Mouse (Mus musculus) right cerebral cortex, postnatal 25 days (tissue): Measurements from ENCODE around the gene Ngly1.
"Not testable (repeated sequence)": the region's sequence is repeated elsewhere in the genome, so short reads cannot be mapped to it uniquely, and the experiment has no call there.

ENCODE experiments used
- DNase-seq: peaks from one replicate; pipeline ENCODE4 v3.0.0; 2022

Gene Ngly1

GRCm38 (mm10) chr14:16261869-16262268, 12.8 kb downstream of the Ngly1 start:
- DNase-seq: no peak

GRCm38 (mm10) chr14:16267028-16267427, 17.9 kb downstream of the Ngly1 start:
- DNase-seq: no peak

GRCm38 (mm10) chr14:16269776-16270175, 20.7 kb downstream of the Ngly1 start:
- no peak for DNase-seq

GRCm38 (mm10) chr14:16273677-16274076, 24.6 kb downstream of the Ngly1 start:
- DNase-seq: no peak

GRCm38 (mm10) chr14:16279196-16279595, 30.1 kb downstream of the Ngly1 start:
- DNase-seq: no peak

GRCm38 (mm10) chr14:16283966-16284365, 34.9 kb downstream of the Ngly1 start:
- DNase-seq: no peak

- no peak for DNase-seq
Measured at GRCm38 (mm10) chr14:16292371-16292770, 43.3 kb downstream of the Ngly1 start.

GRCm38 (mm10) chr14:16293015-16293414, 43.9 kb downstream of the Ngly1 start:
- no peak for DNase-seq

- DNase-seq: no peak
Measured at GRCm38 (mm10) chr14:16293921-16294320, 44.8 kb downstream of the Ngly1 start.

- DNase-seq: peak; percentile 11
Measured at GRCm38 (mm10) chr14:16296816-16297468, 47.9 kb downstream of the Ngly1 start.

- no peak for DNase-seq
Measured at GRCm38 (mm10) chr14:16301735-16302134, 52.7 kb downstream of the Ngly1 start.

GRCm38 (mm10) chr14:16302688-16303087, 53.6 kb downstream of the Ngly1 start:
- no peak for DNase-seq

- no peak for DNase-seq
Measured at GRCm38 (mm10) chr14:16310791-16311190, 61.7 kb downstream of the Ngly1 start.

- no peak for DNase-seq
Measured at GRCm38 (mm10) chr14:16312599-16312998, 63.5 kb downstream of the Ngly1 start.

- DNase-seq: not testable (repeated sequence)
Measured at GRCm38 (mm10) chr14:16313073-16313472, 64.0 kb downstream of the Ngly1 start.

- no peak for DNase-seq
Measured at GRCm38 (mm10) chr14:16313936-16314521, 64.9 kb downstream of the Ngly1 start.

GRCm38 (mm10) chr14:16314842-16315241, 65.8 kb downstream of the Ngly1 start:
- DNase-seq: no peak

GRCm38 (mm10) chr14:16316715-16317114, 67.6 kb downstream of the Ngly1 start:
- DNase-seq: no peak

- DNase-seq: no peak
Measured at GRCm38 (mm10) chr14:16319818-16320217, 70.7 kb downstream of the Ngly1 start.

- no peak for DNase-seq
Measured at GRCm38 (mm10) chr14:16324394-16324793, 75.3 kb downstream of the Ngly1 start.

GRCm38 (mm10) chr14:16325208-16325607, 76.1 kb downstream of the Ngly1 start:
- DNase-seq: no peak

GRCm38 (mm10) chr14:16328531-16328930, 79.5 kb downstream of the Ngly1 start:
- no peak for DNase-seq

GRCm38 (mm10) chr14:16328959-16329480, 79.9 kb downstream of the Ngly1 start:
- no peak for DNase-seq

GRCm38 (mm10) chr14:16329756-16330155, 80.7 kb downstream of the Ngly1 start:
- no peak for DNase-seq

- no peak for DNase-seq
Measured at GRCm38 (mm10) chr14:16334260-16334659, 85.2 kb downstream of the Ngly1 start.
